10 mouse cellular contexts compared by ENCODE assay signal in genomic region chr13:11347787-11348501, GRCm38 (mm10).
A peak's percentile ranks its signal among the peaks of the same experiment; 100 is the strongest.
DNase-seq lines count a peak whose midpoint lies in the region; ATAC-seq and TF ChIP-seq lines count a peak whose summit lies in the region.
"Had no signal": no experiment of that assay in that cellular context is flagged by ENCODE, and none has a peak within 500 bp of the region (broad histone marks: within the 10 kb centered on the region; RNA-seq: fewer than 3 reads in every experiment).

No protein-coding gene starts in this region.

- H3K9me3 ChIP-seq in kidney, embryonic 15.5 days (replicated peaks): no peaks in the 10 kb centered on the region
- H3K9me3 ChIP-seq in forebrain, embryonic 12.5 days: no peaks in the 10 kb centered on the region
- no peaks in the 10 kb centered on the region for H3K9me3 ChIP-seq in limb, embryonic 14.5 days (ENCODE audit: control insufficient read depth, low read length)

- no peak for DNase-seq in kidney, adult 11 months
- peak; percentile 1 for DNase-seq in NIH3T3 (ENCODE audit: low read depth)
- DNase-seq in limb, embryonic 14.5 days (ENCODE audit: low spot score): peak; percentile 31
- DNase-seq in layer of hippocampus, adult 9-10 months (ENCODE audit: low spot score): no peak
- no peak for DNase-seq in frontal cortex, postnatal 36 days (ENCODE audit: low spot score in 2 of 2)
- DNase-seq: adrenal gland, postnatal 36 days; lung, adult 18-20 months had no signal

- TF ChIP-seq POLR2A in limb, embryonic 14.5 days (IDR thresholded peaks at IDR 0.05; ENCODE audit: borderline replicate concordance, extremely low read depth, insufficient read depth, insufficient read length): no peak

- H3K36me3 ChIP-seq in kidney, embryonic 15.5 days: no peaks in the 10 kb centered on the region
- no peaks in the 10 kb centered on the region for H3K36me3 ChIP-seq in forebrain, embryonic 12.5 days (replicated peaks)
- H3K36me3 ChIP-seq in limb, embryonic 14.5 days (ENCODE audit: control insufficient read depth, insufficient read depth, low read length): no peaks in the 10 kb centered on the region

- no peak overlapping the region for H3K4me3 ChIP-seq in kidney, embryonic 15.5 days (replicated peaks)
- no peak overlapping the region for H3K4me3 ChIP-seq in forebrain, embryonic 12.5 days (replicated peaks)
- no peak overlapping the region for H3K4me3 ChIP-seq in limb, embryonic 14.5 days (replicated peaks; ENCODE audit: low read length)
- H3K4me3 ChIP-seq: left cerebral cortex, adult 2 months had no signal

- H3K4me2 ChIP-seq in kidney, embryonic 15.5 days: no peak overlapping the region
- H3K4me2 ChIP-seq in forebrain, embryonic 12.5 days: no peak overlapping the region
- H3K4me2 ChIP-seq in limb, embryonic 14.5 days (replicated peaks; ENCODE audit: low read depth, low read length, severe bottlenecking): no peak overlapping the region

- H3K27me3 ChIP-seq in kidney, embryonic 15.5 days: peaks cover 14% of the 10 kb centered on the region
- H3K27me3 ChIP-seq in forebrain, embryonic 12.5 days: no peaks in the 10 kb centered on the region
- no peaks in the 10 kb centered on the region for H3K27me3 ChIP-seq in limb, embryonic 14.5 days (ENCODE audit: control insufficient read depth, insufficient read depth, low read length)

- H3K4me1 ChIP-seq in kidney, embryonic 15.5 days: 0 out of 2 replicates have a peak, but pooled peaks cover 3% of the 10 kb centered on the region
- H3K4me1 ChIP-seq in forebrain, embryonic 12.5 days: no peaks in the 10 kb centered on the region; the same call in 1 of the 2 replicates
- H3K4me1 ChIP-seq in limb, embryonic 14.5 days (ENCODE audit: control insufficient read depth, insufficient read depth, low read length): peaks cover 5% of the 10 kb centered on the region

- no peak overlapping the region for H3K9ac ChIP-seq in kidney, embryonic 15.5 days
- H3K9ac ChIP-seq in forebrain, embryonic 12.5 days: no peak overlapping the region
- H3K9ac ChIP-seq in limb, embryonic 14.5 days (ENCODE audit: low read depth, low read length, severe bottlenecking): no peak overlapping the region

- WGBS in kidney, embryonic 15.5 days: 41% methylated on average over 6 of the region's 6 CpGs
- 47% methylated on average over 6 of the region's 6 CpGs for WGBS in forebrain, embryonic 12.5 days
- 46% methylated on average over 6 of the region's 6 CpGs for WGBS in limb, embryonic 14.5 days

- no peak overlapping the region for H3K27ac ChIP-seq in kidney, embryonic 15.5 days
- 0 out of 2 replicates have a peak overlapping the region, but pooled peaks have one; percentile 31 for H3K27ac ChIP-seq in forebrain, embryonic 12.5 days
- no peak overlapping the region for H3K27ac ChIP-seq in limb, embryonic 14.5 days (replicated peaks; ENCODE audit: low read depth, low read length)
- H3K27ac ChIP-seq: left cerebral cortex, adult 2 months had no signal

- ATAC-seq in kidney, embryonic 15.5 days (replicated peaks; ENCODE audit: low FRiP score): peak; percentile 85
- peak; percentile 73 for ATAC-seq in forebrain, embryonic 12.5 days (ENCODE audit: low FRiP score)
- ATAC-seq in limb, embryonic 14.5 days (ENCODE audit: low FRiP score, low read depth): no peak; the same call in 1 of the 2 replicates

Comparison
In these comparisons a context has a peak if more than half of its experiments do, and no peak if none do; other contexts are left out.
1. DNase-seq: peak in NIH3T3 (single experiment) and limb, embryonic 14.5 days (single experiment); none in kidney, adult 11 months (single experiment), layer of hippocampus, adult 9-10 months (single experiment) and frontal cortex, postnatal 36 days (0 of 2).